Mouse (Mus musculus) lung, adult 18-20 months (tissue): ENCODE results near the gene Muc5ac.

Source experiments
- DNase-seq, 2 experiments: peaks; one replicate each; pipeline ENCODE4 v3.0.0; 2022; ENCODE audit warnings: mixed read lengths in 2 of 2

Muc5ac gene

GRCm38 (mm10) chr7:141836423-141836822 is 47.7 kb downstream of the Muc5ac start:
- no peak for DNase-seq

GRCm38 (mm10) chr7:141838779-141839178 is 50.0 kb downstream of the Muc5ac start, which contains the start of gene Muc5b:
Muc5b (plus strand) TSS chr7:141839070.
- peak; percentile 57 to 71 for DNase-seq

- DNase-seq = no peak
Measured at GRCm38 (mm10) chr7:141840354-141840753, 51.6 kb downstream of the Muc5ac start.

GRCm38 (mm10) chr7:141861046-141861445 is 72.3 kb downstream of the Muc5ac start:
- DNase-seq = no peak
